Mouse (Mus musculus): Measurements from ENCODE around the gene Zfp932. TPM values are rescaled to one million over a fixed set of nuclear protein-coding genes. Genes with fewer than 3 reads are reported as not detected.

Gene Zfp932
- polyA plus RNA-seq (2021; fragmentation: Nextera tagmentation), result 18.1 and 24.1 TPM in 2 replicates
- long read RNA-seq, experiment 1, transcript Zfp932-204 (5 exons, 868 nt), result major isoform, 44 of 102 reads
- long read RNA-seq, experiment 1, transcript Zfp932-203 (4 exons, 2,081 nt), result minor isoform, 19 of 102 reads
- long read RNA-seq, experiment 1, partial matches to known transcripts, result 2 of 102 reads
- long read RNA-seq, experiment 1, other reads (novel, unspliced or antisense), result 34 of 102 reads
- long read RNA-seq, experiment 2, transcript Zfp932-204 (5 exons, 868 nt), result major isoform, 7 of 19 reads
- long read RNA-seq, experiment 2, partial matches to known transcripts, result 2 of 19 reads
- long read RNA-seq, experiment 2, other reads (novel, unspliced or antisense), result 5 of 19 reads

GRCm38 (mm10) chr5:109996026-109996937 is at the start of gene Zfp932:
TSS of gene Zfp932 (plus strand) at chr5:109996521.

Other genes with a start within 250 kb of the Zfp932 start
- 2.2 and 3.6 TPM in 2 replicates for gene 4930522L14Rik, start 244.6 kb upstream of the Zfp932 start, polyA plus RNA-seq (2021; fragmentation: Nextera tagmentation)
- 11.3 and 12.5 TPM in 2 replicates for gene Gm15446, start 73.1 kb upstream of the Zfp932 start, polyA plus RNA-seq (2021; fragmentation: Nextera tagmentation)
- gene Gm17655, start 76.0 kb downstream of the Zfp932 start, polyA plus RNA-seq (2021; fragmentation: Nextera tagmentation), result 3.1 and 4.0 TPM in 2 replicates
- gene Gm35315, start 97.9 kb downstream of the Zfp932 start, polyA plus RNA-seq (2021; fragmentation: Nextera tagmentation), result 0.24 and 0.43 TPM in 2 replicates
- 7.2 and 8.5 TPM in 2 replicates for gene Plcxd1, start 103.4 kb downstream of the Zfp932 start, polyA plus RNA-seq (2021; fragmentation: Nextera tagmentation)
- 43.4 and 56.9 TPM in 2 replicates for gene Gtpbp6, start 111.7 kb downstream of the Zfp932 start, polyA plus RNA-seq (2021; fragmentation: Nextera tagmentation)
- gene Zfp605, start 113.6 kb downstream of the Zfp932 start, polyA plus RNA-seq (2021; fragmentation: Nextera tagmentation), result 4.1 and 8.1 TPM in 2 replicates
- gene Chfr, start 139.3 kb downstream of the Zfp932 start, polyA plus RNA-seq (2021; fragmentation: Nextera tagmentation), result 11.8 and 17.7 TPM in 2 replicates
- 8.1 and 10.2 TPM in 2 replicates for gene Golga3, start 180.2 kb downstream of the Zfp932 start, polyA plus RNA-seq (2021; fragmentation: Nextera tagmentation)
- 12.0 and 12.8 TPM in 2 replicates for gene Ankle2, start 234.5 kb downstream of the Zfp932 start, polyA plus RNA-seq (2021; fragmentation: Nextera tagmentation)